Mouse (Mus musculus) neural tube, embryonic 14.5 days (tissue): ENCODE data around the gene Ugt1a6b. TPM values are rescaled to one million over a fixed set of nuclear protein-coding genes. Genes with fewer than 3 reads are reported as not detected.

Source experiments
- ATAC-seq: fragments of 200-750 bp; cut with Nextera tagmentation; 2 replicates; pipeline ENCODE4 v1.8.0; 2017; ENCODE audit warnings: low read depth, mild to moderate bottlenecking, moderate TSS enrichment, moderate library complexity
- H3K27ac ChIP-seq: fragments of 300-500 bp; sonication (generic); 2 replicates; pipeline ENCODE4 v1.5.1; 2014; ENCODE audit warnings: low read depth, mild to moderate bottlenecking, control low read depth, low read length, moderate library complexity, mixed read lengths
- H3K27me3 ChIP-seq: fragments of 300-500 bp; sonication (generic); 2 replicates; pipeline ENCODE4 v1.6.1; 2014; ENCODE audit warnings: low read length; ENCODE audit not compliant: control insufficient read depth, insufficient read depth
- H3K36me3 ChIP-seq: fragments of 300-500 bp; sonication (generic); 2 replicates; pipeline ENCODE4 v1.6.1; 2014; ENCODE audit warnings: low read length, mixed read lengths; ENCODE audit not compliant: control insufficient read depth, insufficient read depth
- H3K4me1 ChIP-seq: fragments of 300-500 bp; sonication (generic); 2 replicates; pipeline ENCODE4 v1.6.1; 2014; ENCODE audit warnings: low read length; ENCODE audit not compliant: control insufficient read depth, insufficient read depth
- H3K4me2 ChIP-seq: fragments of 300-500 bp; sonication (generic); 2 replicates; pipeline ENCODE4 v1.6.1; 2014; ENCODE audit warnings: mild to moderate bottlenecking, low read depth, low read length, control low read depth
- H3K4me3 ChIP-seq: fragments of 300-500 bp; sonication (generic); 2 replicates; pipeline ENCODE4 v1.5.1; 2014; ENCODE audit warnings: low read depth, low read length, control low read depth, mixed read lengths
- H3K9ac ChIP-seq: fragments of 300-500 bp; sonication (generic); replicated peaks from 2 replicates; pipeline ENCODE4 v1.6.1; 2014; ENCODE audit warnings: low read depth, mild to moderate bottlenecking, control low read depth, low read length, mixed read lengths
- H3K9me3 ChIP-seq: fragments of 300-500 bp; sonication (generic); 2 replicates; pipeline ENCODE4 v1.6.1; 2016; ENCODE audit warnings: low read length; ENCODE audit not compliant: control insufficient read depth
- WGBS: fragments of 180-500 bp; shearing (Covaris S2); extraction: QIAGEN DNeasy Blood & Tissue Kit; methylation state at CpG from one replicate; pipeline ENCODE4 v1.1.7; 2014; 5-methylcytosine and 5-hydroxymethylcytosine counted together
- polyA plus RNA-seq: library from polyadenylated mRNA; unstranded; fragments of >200 nt; fragmentation: Nextera tagmentation; extraction: Ambion mirVana; gene quantifications from 2 replicates; pipeline ENCODE4 v1.2.1, GENCODE M21; 2014

The Ugt1a6b gene
- polyA plus RNA-seq, 1 experiment from 2014 or later: not detected

- WGBS: 72% methylated on average over 10 of the region's 10 CpGs
- ATAC-seq: no peak
- H3K9ac ChIP-seq: no peak overlapping the region
- no peak overlapping the region for H3K4me3 ChIP-seq
- H3K27ac ChIP-seq: no peak overlapping the region
- H3K27me3 ChIP-seq: no peaks in the 10 kb centered on the region
- H3K9me3 ChIP-seq: peaks cover 61% of the 10 kb centered on the region
- H3K4me2 ChIP-seq: no peak overlapping the region
- H3K36me3 ChIP-seq: no peaks in the 10 kb centered on the region
- H3K4me1 ChIP-seq: no peaks in the 10 kb centered on the region
Observed at GRCm38 (mm10) chr1:88215466-88216380, 112.7 kb downstream of the Ugt1a6b start.

- Histone ChIP-seq H3K27me3 (no peaks in the 10 kb centered on the region), H3K9ac (no peak overlapping the region)
- WGBS: 62% methylated on average over 2 of the region's 2 CpGs
Observed at GRCm38 (mm10) chr1:88216551-88216950, 113.5 kb downstream of the Ugt1a6b start.

GRCm38 (mm10) chr1:88217144-88217543 is 114.1 kb downstream of the Ugt1a6b start:
- Histone ChIP-seq H3K4me2 (no peak overlapping the region), H3K9ac (no peak overlapping the region), H3K27me3 (no peaks in the 10 kb centered on the region), H3K9me3 (peaks cover 54% of the 10 kb centered on the region), H3K4me3 (no peak overlapping the region), H3K27ac (no peak overlapping the region), H3K4me1 (no peaks in the 10 kb centered on the region), H3K36me3 (no peaks in the 10 kb centered on the region)
- 68% methylated on average over 2 of the region's 2 CpGs for WGBS
- ATAC-seq: no peak

More at GRCm38 (mm10) chr1:88216551-88216950, 113.5 kb downstream of the Ugt1a6b start:
- no peak for ATAC-seq
- Histone ChIP-seq H3K36me3 (no peaks in the 10 kb centered on the region), H3K9me3 (peaks cover 57% of the 10 kb centered on the region), H3K4me3 (no peak overlapping the region), H3K27ac (no peak overlapping the region), H3K4me1 (no peaks in the 10 kb centered on the region), H3K4me2 (no peak overlapping the region)

DNA sequence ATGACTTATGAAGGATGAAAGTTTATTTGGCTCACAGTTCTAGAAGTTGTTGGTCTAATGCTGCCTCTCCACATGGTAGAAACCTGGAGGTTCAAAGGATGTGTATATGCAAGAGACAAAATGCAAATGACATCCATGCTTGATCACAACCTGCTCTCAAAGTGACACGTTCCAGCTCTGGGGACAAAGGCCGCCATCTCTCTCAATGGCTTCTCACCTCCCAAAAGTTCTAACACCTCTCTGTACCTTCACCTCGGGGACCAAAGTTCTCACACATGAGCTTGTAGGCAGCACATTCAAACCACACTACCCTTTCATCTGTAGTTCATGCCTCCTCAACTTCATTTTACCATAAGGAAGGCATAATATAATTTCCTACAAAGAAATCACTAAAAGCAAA is 114.5 kb downstream of the Ugt1a6b start:
- H3K36me3 ChIP-seq: no peaks in the 10 kb centered on the region
- H3K27ac ChIP-seq: no peak overlapping the region
- peaks cover 52% of the 10 kb centered on the region for H3K9me3 ChIP-seq
- 45% methylated on average over 3 of the region's 3 CpGs for WGBS
- no peak overlapping the region for H3K4me2 ChIP-seq
- H3K9ac ChIP-seq: no peak overlapping the region
- H3K4me3 ChIP-seq: no peak overlapping the region
- no peaks in the 10 kb centered on the region for H3K4me1 ChIP-seq
- no peak for ATAC-seq
- no peaks in the 10 kb centered on the region for H3K27me3 ChIP-seq

DNA sequence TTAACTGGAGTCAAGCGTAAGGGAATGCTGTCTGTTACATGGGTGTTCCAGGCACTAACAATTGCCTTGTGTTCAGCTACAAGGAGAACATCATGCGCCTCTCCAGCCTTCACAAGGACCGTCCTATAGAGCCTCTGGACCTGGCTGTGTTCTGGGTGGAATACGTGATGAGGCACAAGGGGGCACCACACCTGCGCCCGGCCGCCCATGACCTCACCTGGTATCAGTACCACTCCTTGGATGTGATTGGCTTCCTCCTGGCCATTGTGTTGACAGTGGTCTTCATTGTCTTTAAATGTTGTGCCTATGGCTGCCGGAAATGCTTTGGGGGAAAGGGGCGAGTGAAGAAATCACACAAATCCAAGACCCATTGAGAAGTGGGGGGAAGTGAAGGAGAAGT is 115.0 kb downstream of the Ugt1a6b start:
- Histone ChIP-seq H3K27me3 (no peaks in the 10 kb centered on the region), H3K4me2 (no peak overlapping the region), H3K4me1 (no peaks in the 10 kb centered on the region), H3K4me3 (no peak overlapping the region), H3K36me3 (no peaks in the 10 kb centered on the region), H3K9ac (no peak overlapping the region), H3K27ac (no peak overlapping the region), H3K9me3 (peaks cover 47% of the 10 kb centered on the region)
- WGBS: 75% methylated on average over 9 of the region's 9 CpGs
- ATAC-seq: no peak

GRCm38 (mm10) chr1:88218591-88218990 is 115.5 kb downstream of the Ugt1a6b start:
- no peak overlapping the region for H3K9ac ChIP-seq
- WGBS: 52% methylated on average over 4 of the region's 4 CpGs
- no peak for ATAC-seq
- H3K27me3 ChIP-seq: no peaks in the 10 kb centered on the region
- no peak overlapping the region for H3K27ac ChIP-seq
- no peak overlapping the region for H3K4me2 ChIP-seq
- no peak overlapping the region for H3K4me3 ChIP-seq
- peaks cover 41% of the 10 kb centered on the region for H3K9me3 ChIP-seq
- H3K4me1 ChIP-seq: no peaks in the 10 kb centered on the region
- no peaks in the 10 kb centered on the region for H3K36me3 ChIP-seq

DNA sequence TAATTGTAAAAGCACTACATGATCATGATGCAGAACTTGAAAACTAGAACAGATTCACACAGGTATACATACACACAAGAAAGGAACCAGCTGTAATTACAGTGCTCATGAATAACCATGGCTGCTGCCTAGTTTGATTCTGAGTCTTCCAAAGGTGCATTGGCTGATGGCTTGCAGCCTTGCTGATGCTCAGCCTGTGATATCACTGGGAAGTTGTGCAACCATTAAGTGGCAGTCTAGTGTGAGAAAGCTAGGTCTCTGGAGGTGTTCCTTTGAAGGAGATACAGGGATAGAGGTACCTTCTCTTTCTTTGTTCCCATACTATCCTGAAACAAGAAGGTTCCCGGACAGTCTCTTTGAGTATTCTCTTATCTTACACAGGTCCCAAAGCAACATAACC is 116.0 kb downstream of the Ugt1a6b start:
- WGBS: 16% methylated on average over 1 of the region's 1 CpGs
- no peak for ATAC-seq
- Histone ChIP-seq H3K9ac (no peak overlapping the region), H3K36me3 (no peaks in the 10 kb centered on the region), H3K4me1 (no peaks in the 10 kb centered on the region), H3K4me2 (no peak overlapping the region), H3K27ac (no peak overlapping the region), H3K4me3 (no peak overlapping the region), H3K9me3 (peaks cover 37% of the 10 kb centered on the region), H3K27me3 (no peaks in the 10 kb centered on the region)

- H3K4me2 ChIP-seq: no peak overlapping the region
- H3K36me3 ChIP-seq: no peaks in the 10 kb centered on the region
- no peak for ATAC-seq
- no peak overlapping the region for H3K9ac ChIP-seq
- peaks cover 27% of the 10 kb centered on the region for H3K9me3 ChIP-seq
- no peaks in the 10 kb centered on the region for H3K4me1 ChIP-seq
- no peak overlapping the region for H3K4me3 ChIP-seq
- no peak overlapping the region for H3K27ac ChIP-seq
- H3K27me3 ChIP-seq: no peaks in the 10 kb centered on the region
Observed at GRCm38 (mm10) chr1:88220336-88220735, 117.3 kb downstream of the Ugt1a6b start.

GRCm38 (mm10) chr1:88222216-88222615 is 119.2 kb downstream of the Ugt1a6b start:
- Histone ChIP-seq H3K4me1 (no peaks in the 10 kb centered on the region), H3K27me3 (no peaks in the 10 kb centered on the region), H3K27ac (no peak overlapping the region), H3K9me3 (peaks cover 29% of the 10 kb centered on the region), H3K9ac (no peak overlapping the region), H3K4me3 (no peak overlapping the region), H3K4me2 (no peak overlapping the region), H3K36me3 (no peaks in the 10 kb centered on the region)
- WGBS: 50% methylated on average over 2 of the region's 2 CpGs
- no peak for ATAC-seq
